Mouse (Mus musculus) cerebral cortex, adult 2 months (tissue): Measurements from ENCODE around the gene Ube4a.

Experiments used
- WGBS: fragments of 180-500 bp; shearing (Covaris S2); methylation state at CpG from one replicate; pipeline ENCODE4 v1.1.7; 2018; 5-methylcytosine and 5-hydroxymethylcytosine counted together

Gene Ube4a

GRCm38 (mm10) chr9:44965126-44965832 is at the start of gene Ube4a:
Gene Ube4a (minus strand): TSS chr9:44965600.
- under 1% methylated on average over 39 of the region's 39 CpGs for WGBS

GRCm38 (mm10) chr9:45014879-45015278 is 49.5 kb upstream of the Ube4a start:
- WGBS = 36% methylated on average over 2 of the region's 2 CpGs

GRCm38 (mm10) chr9:45011291-45011690 is 45.9 kb upstream of the Ube4a start:
- WGBS = 56% methylated on average over 6 of the region's 6 CpGs

- 68% methylated on average over 4 of the region's 4 CpGs for WGBS
Observed at GRCm38 (mm10) chr9:45010461-45010860, 45.1 kb upstream of the Ube4a start.

GRCm38 (mm10) chr9:45009180-45010078 is 44.0 kb upstream of the Ube4a start, which contains the start of gene Cd3e:
Gene Cd3e (minus strand): TSS chr9:45009627.
- 87% methylated on average over 19 of the region's 19 CpGs for WGBS

GRCm38 (mm10) chr9:45008342-45008741 is 42.9 kb upstream of the Ube4a start:
- 81% methylated on average over 4 of the region's 4 CpGs for WGBS

GRCm38 (mm10) chr9:45007404-45007803 is 42.0 kb upstream of the Ube4a start:
- 78% methylated on average over 12 of the region's 12 CpGs for WGBS

GRCm38 (mm10) chr9:45000249-45000648 is 34.8 kb upstream of the Ube4a start:
- WGBS = 82% methylated on average over 3 of the region's 3 CpGs

- WGBS = 77% methylated on average over 5 of the region's 5 CpGs
Observed at GRCm38 (mm10) chr9:44999776-45000175, 34.4 kb upstream of the Ube4a start.

GRCm38 (mm10) chr9:44999171-44999570 is 33.8 kb upstream of the Ube4a start:
- 59% methylated on average over 6 of the region's 6 CpGs for WGBS

GRCm38 (mm10) chr9:44998138-44998537 is 32.7 kb upstream of the Ube4a start:
- WGBS = 78% methylated on average over 11 of the region's 11 CpGs

GRCm38 (mm10) chr9:44996590-44996989 is 31.2 kb upstream of the Ube4a start:
- 96% methylated on average over 7 of the region's 7 CpGs for WGBS

- 90% methylated on average over 4 of the region's 4 CpGs for WGBS
Observed at GRCm38 (mm10) chr9:44994962-44995361, 29.6 kb upstream of the Ube4a start.

- 76% methylated on average over 2 of the region's 2 CpGs for WGBS
Observed at GRCm38 (mm10) chr9:44993268-44993667, 27.9 kb upstream of the Ube4a start.

- WGBS = 77% methylated on average over 2 of the region's 2 CpGs
Observed at GRCm38 (mm10) chr9:44991821-44992220, 26.4 kb upstream of the Ube4a start.

GRCm38 (mm10) chr9:44986976-44987375 is 21.6 kb upstream of the Ube4a start:
- 61% methylated on average over 5 of the region's 5 CpGs for WGBS

GRCm38 (mm10) chr9:44986242-44986781 is 20.9 kb upstream of the Ube4a start:
- 56% methylated on average over 14 of the region's 14 CpGs for WGBS

GRCm38 (mm10) chr9:44985721-44986161 is 20.3 kb upstream of the Ube4a start:
- WGBS = 80% methylated on average over 3 of the region's 3 CpGs

- 78% methylated on average over 2 of the region's 2 CpGs for WGBS
Observed at GRCm38 (mm10) chr9:44983001-44983400, 17.6 kb upstream of the Ube4a start.

GRCm38 (mm10) chr9:44982531-44982930 is 17.1 kb upstream of the Ube4a start:
- 83% methylated on average over 3 of the region's 3 CpGs for WGBS

GRCm38 (mm10) chr9:44982081-44982480 is 16.7 kb upstream of the Ube4a start:
- 84% methylated on average over 8 of the region's 8 CpGs for WGBS

GRCm38 (mm10) chr9:44981676-44982075 is 16.3 kb upstream of the Ube4a start, which contains the start of gene Cd3d:
Gene Cd3d (plus strand): TSS chr9:44981786.
- WGBS = 84% methylated on average over 4 of the region's 4 CpGs
